Mouse (Mus musculus) gastrocnemius, adult 2 months (tissue): ENCODE measurements around the gene Thsd4. TPM values are rescaled to one million over a fixed set of nuclear protein-coding genes. Genes with fewer than 3 reads are reported as not detected.

Source experiments
- DNase-seq: peaks from one replicate; pipeline ENCODE4 v3.0.0; 2022
- H3K27ac ChIP-seq: fragments of 200-600 bp; 2 replicates; pipeline ENCODE4 v1.8.1; 2022; ENCODE audit warnings: mild to moderate bottlenecking
- H3K4me3 ChIP-seq: fragments of 200-600 bp; 2 replicates; pipeline ENCODE4 v1.8.1; 2022; ENCODE audit warnings: mild to moderate bottlenecking, moderate library complexity
- CTCF ChIP-seq: fragments of 200-600 bp; IDR thresholded peaks from 2 replicates; pipeline ENCODE4 v1.8.1; 2022; ENCODE audit warnings: antibody characterized with exemption, mild to moderate bottlenecking, moderate library complexity
- intact Hi-C: fragments of 180-260 bp; cut with DNase I; formaldehyde crosslinking; loops from one replicate; pipeline ENCODE4 v1.15.1; 2025
- total RNA-seq, 2 experiments: library from RNA; stranded (reverse); gene quantifications; 2 replicates each; pipeline ENCODE4 v1.2.3; 2021

Thsd4 gene
- total RNA-seq, 2 experiments from 2014 or later: 0.48 to 1.2 TPM

DNA sequence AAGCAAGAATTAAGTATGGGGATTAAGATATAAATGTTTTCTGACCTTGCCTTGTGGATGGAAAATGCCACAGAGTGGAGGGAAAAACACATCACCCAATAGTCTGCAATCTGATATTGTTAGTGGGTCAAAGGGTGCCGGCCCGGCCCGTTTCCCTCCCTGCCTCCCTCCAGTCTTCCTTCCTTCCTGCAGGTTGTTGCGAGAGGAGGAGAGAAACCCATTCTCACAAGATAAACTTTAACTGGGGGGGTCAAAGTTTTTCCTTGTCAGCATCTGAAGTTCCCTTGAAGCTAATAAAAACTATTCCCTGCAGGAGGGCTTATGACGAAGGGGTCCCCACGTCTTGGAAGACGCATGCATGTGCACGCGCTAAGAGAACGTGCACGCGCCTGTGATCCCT lies 8.5 kb upstream of the Thsd4 start:
- no peak overlapping the region for H3K27ac ChIP-seq
- no peak for TF ChIP-seq CTCF
- DNase-seq: no peak
- intact Hi-C loops: no loop called here
- no peak overlapping the region for H3K4me3 ChIP-seq

- DNase-seq: no peak
- intact Hi-C loops: no loop called here
- Histone ChIP-seq H3K4me3 (no peak overlapping the region), H3K27ac (no peak overlapping the region)
- no peak for TF ChIP-seq CTCF
These were observed 7.8 kb upstream of the Thsd4 start for GRCm38 (mm10) chr9:60529348-60530243.

GRCm38 (mm10) chr9:60528269-60528668 lies 6.4 kb upstream of the Thsd4 start:
- Histone ChIP-seq H3K27ac (no peak overlapping the region), H3K4me3 (no peak overlapping the region)
- intact Hi-C loops: no loop called here
- no peak for DNase-seq
- TF ChIP-seq CTCF: no peak

DNA sequence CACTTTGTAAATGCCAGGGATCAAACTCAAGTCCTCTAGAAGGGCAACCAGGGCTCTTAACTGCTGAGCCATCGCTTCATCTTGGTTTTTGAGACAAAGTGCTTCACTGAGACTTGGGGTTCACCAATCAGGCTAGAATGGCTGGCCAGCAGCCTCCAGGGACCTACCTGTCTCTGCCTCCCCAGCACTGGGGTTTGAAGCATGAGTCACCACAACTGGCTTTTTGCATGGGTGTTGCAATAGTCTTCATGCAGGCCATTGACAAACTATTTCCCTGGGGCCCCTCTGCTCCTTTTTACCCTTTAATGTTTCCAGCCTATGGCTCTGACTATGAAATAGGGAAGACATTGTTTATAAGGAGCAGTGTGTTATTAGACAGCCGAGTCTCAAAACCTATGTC lies 6.0 kb upstream of the Thsd4 start:
- H3K4me3 ChIP-seq: no peak overlapping the region
- H3K27ac ChIP-seq: no peak overlapping the region
- no peak for TF ChIP-seq CTCF
- intact Hi-C loops: no loop called here
- DNase-seq: no peak

GRCm38 (mm10) chr9:60527051-60527450 lies 5.2 kb upstream of the Thsd4 start:
- TF ChIP-seq CTCF: no peak
- H3K27ac ChIP-seq: no peak overlapping the region
- intact Hi-C loops: no loop called here
- no peak overlapping the region for H3K4me3 ChIP-seq
- no peak for DNase-seq

GRCm38 (mm10) chr9:60526195-60526594 lies 4.3 kb upstream of the Thsd4 start:
- Histone ChIP-seq H3K4me3 (no peak overlapping the region), H3K27ac (no peak overlapping the region)
- no peak for DNase-seq
- intact Hi-C loops: no loop called here
- no peak for TF ChIP-seq CTCF

- no peak for TF ChIP-seq CTCF
- no peak for DNase-seq
- Histone ChIP-seq H3K27ac (no peak overlapping the region), H3K4me3 (peak overlapping the region; percentile 79)
- intact Hi-C loops: loop anchor here (5.0 kb wide), 1 partner anchor 81 kb away; no protein-coding TSS in a partner anchor
These were observed 703 bp downstream of the Thsd4 start for GRCm38 (mm10) chr9:60521143-60521542.

DNA sequence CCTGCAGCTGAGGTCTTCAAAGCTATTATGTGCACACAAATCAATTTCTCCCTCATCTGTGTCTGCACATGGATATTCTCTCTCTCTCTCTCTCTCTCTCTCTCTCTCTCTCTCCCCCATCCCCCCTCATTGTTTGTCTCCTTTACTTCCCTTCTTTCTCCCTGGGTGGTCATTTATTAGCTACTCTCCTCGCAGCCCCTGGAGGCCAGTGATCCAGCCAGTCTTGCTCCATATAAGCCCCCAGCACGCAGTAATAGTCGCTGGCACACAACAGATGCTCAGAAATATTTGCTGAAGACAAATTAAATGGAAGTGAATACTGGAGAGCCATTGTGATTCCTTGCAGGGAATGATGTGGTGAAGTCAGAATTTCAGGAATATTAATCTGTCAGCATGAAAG lies 2.2 kb downstream of the Thsd4 start:
- intact Hi-C loops: no loop called here
- no peak for DNase-seq
- no peak for TF ChIP-seq CTCF

GRCm38 (mm10) chr9:60518216-60518615 lies 3.6 kb downstream of the Thsd4 start:
- no peak overlapping the region for H3K27ac ChIP-seq
- intact Hi-C loops: no loop called here
- H3K4me3 ChIP-seq: no peak overlapping the region
- no peak for TF ChIP-seq CTCF
- DNase-seq: no peak

More for the DNA sequence above, 2.2 kb downstream of the Thsd4 start:
- no peak overlapping the region for H3K4me3 ChIP-seq
- no peak overlapping the region for H3K27ac ChIP-seq

GRCm38 (mm10) chr9:60517148-60517547 lies 4.7 kb downstream of the Thsd4 start:
- Histone ChIP-seq H3K4me3 (no peak overlapping the region), H3K27ac (no peak overlapping the region)
- intact Hi-C loops: no loop called here
- no peak for TF ChIP-seq CTCF
- DNase-seq: no peak

GRCm38 (mm10) chr9:60516379-60516778 lies 5.5 kb downstream of the Thsd4 start:
- DNase-seq: no peak

DNA sequence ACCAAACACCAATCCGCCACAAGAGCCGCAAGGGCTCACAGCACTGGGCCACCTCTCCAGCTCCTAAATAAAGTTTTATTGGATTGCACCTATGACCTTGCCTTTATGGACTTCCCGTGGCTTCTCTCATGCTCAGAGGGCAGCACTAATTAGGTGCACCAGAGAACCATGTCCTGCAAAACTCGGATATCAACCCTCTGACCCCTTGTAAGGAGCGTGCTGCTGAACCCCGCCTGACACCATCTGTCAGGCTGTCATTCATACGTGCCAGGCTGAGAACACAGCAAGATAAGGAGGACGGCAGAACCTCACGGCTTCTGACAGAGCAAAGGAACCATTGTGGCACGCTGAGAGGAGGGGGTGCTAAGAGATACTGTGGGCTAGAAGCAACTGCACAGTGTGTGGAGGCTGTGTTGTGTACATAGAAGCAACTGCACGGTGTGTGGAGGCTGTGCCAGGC lies 8.5 kb downstream of the Thsd4 start:
- DNase-seq: no peak
- H3K4me3 ChIP-seq: no peak overlapping the region
- no peak overlapping the region for H3K27ac ChIP-seq
- intact Hi-C loops: no loop called here
- TF ChIP-seq CTCF: no peak

More at GRCm38 (mm10) chr9:60516379-60516778, 5.5 kb downstream of the Thsd4 start:
- H3K4me3 ChIP-seq: no peak overlapping the region
- intact Hi-C loops: no loop called here
- TF ChIP-seq CTCF: no peak
- H3K27ac ChIP-seq: no peak overlapping the region

- no peak for DNase-seq
- H3K4me3 ChIP-seq: no peak overlapping the region
- intact Hi-C loops: no loop called here
- H3K27ac ChIP-seq: no peak overlapping the region
- no peak for TF ChIP-seq CTCF
These were observed 11.0 kb downstream of the Thsd4 start for GRCm38 (mm10) chr9:60510876-60511275.

GRCm38 (mm10) chr9:60506136-60506535 lies 15.7 kb downstream of the Thsd4 start:
- no peak for DNase-seq
- Histone ChIP-seq H3K4me3 (no peak overlapping the region), H3K27ac (no peak overlapping the region)
- intact Hi-C loops: no loop called here
- no peak for TF ChIP-seq CTCF
